Mouse (Mus musculus) mouse trophoblast stem cell (cell line): ENCODE measurements around the gene Ccdc127.

Source experiments
- in situ Hi-C, 2 experiments: fragments of 300-500 bp; cut with MseI, MboI; formaldehyde crosslinking; loops; 2 replicates in 1 of 2; 3 replicates in 1 of 2; pipeline ENCODE4 v1.15.1; 2025

The Ccdc127 gene

DNA sequence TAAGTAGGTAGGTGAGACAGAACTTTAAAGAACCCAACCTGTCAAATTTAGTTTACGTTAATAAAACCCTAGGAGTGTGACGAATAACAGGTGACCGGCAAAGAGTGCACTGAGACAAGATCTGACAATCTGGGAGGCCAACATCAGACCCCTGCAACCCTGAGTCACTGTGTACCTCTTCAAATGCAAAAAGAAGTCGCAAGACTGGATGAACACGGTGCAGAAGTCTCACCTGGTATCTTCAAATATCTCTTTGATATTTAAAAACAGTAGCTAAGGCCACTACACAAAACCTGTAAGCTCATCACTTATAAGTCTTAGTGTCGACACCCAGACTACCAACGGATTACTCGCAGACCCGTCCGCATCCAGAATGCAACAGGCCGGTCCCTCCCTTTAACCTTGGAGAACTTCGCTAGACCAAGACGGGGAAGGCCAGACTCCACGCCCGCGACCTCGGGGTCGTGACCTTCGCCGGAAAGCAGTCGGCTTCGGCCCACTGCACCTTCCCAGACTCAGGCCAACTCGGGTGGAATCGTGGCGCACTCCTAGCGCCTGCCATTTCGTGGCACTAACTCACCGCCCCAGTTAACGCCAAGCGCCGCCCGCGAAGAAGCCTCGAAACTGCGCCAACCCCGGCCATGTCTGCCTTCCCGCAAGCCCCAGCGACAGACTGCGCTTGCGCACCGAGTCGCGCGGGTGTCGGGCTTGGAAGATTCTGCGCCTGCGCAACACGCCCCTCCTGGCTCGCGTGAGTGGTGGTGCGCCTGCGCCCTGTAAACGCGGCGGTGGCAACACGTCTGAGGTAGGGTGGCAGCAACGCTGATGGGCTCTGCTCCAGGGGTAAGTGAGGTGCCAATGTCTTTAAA, at the start of gene Ccdc127, which contains the start of gene Sdha:
Ccdc127 (plus strand) TSS at position 744 of the 869 bp plus-strand sequence.
Sdha (minus strand) TSS at position 715 of the 869 bp plus-strand sequence.
- in situ Hi-C loops: no loop called here

- in situ Hi-C loops: no loop called here
Measured at GRCm38 (mm10) chr13:74300925-74301606, 49.0 kb upstream of the Ccdc127 start.

GRCm38 (mm10) chr13:74301607-74301984, 48.5 kb upstream of the Ccdc127 start:
- in situ Hi-C loops: no loop called here

DNA sequence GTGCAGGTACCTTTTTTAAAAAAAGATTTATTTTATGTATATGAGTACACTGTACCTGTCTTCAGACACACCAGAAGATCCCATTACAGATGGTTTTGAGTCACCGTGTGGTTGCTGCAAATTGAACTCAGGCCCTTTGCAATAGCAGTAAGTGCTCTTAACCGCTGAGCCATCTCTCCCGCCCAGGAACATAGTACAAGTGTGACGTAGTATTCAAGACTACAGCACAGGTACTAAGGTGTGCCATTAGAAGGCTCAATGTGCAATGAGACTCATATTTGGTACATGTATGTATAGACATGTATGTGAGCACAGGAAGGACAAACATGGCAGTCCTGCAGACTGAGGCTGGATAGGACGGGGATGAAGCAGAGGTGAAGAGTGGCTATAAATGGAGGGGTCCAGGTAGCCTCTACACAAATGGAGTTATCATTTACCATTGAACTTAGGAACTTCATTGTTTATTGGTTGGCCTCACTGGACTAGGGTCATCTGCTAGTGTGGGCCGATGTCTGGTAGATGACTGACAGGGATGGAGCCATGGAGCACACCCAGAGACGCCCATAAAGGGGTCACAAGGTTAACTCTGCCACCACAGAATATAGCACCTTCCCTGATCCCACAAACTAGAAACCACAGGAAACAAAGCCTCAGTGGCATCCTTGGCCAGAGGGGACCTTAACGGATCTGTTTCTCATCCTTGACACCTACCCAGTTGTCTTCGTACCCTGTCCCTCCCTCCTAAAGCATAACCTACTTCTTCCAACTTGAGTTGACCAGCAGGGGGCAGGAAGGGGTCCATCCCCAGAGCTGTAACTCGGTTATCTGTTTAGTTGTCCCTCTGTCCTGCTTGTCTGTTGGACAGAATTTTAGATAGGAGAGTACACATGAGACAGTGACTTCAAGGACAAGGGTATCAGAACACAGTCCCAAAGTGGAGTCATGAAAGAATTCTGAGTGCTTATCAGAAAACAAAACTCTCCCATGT, 47.8 kb upstream of the Ccdc127 start:
- in situ Hi-C loops: no loop called here

GRCm38 (mm10) chr13:74305380-74305779, 44.7 kb upstream of the Ccdc127 start:
- in situ Hi-C loops: no loop called here

DNA sequence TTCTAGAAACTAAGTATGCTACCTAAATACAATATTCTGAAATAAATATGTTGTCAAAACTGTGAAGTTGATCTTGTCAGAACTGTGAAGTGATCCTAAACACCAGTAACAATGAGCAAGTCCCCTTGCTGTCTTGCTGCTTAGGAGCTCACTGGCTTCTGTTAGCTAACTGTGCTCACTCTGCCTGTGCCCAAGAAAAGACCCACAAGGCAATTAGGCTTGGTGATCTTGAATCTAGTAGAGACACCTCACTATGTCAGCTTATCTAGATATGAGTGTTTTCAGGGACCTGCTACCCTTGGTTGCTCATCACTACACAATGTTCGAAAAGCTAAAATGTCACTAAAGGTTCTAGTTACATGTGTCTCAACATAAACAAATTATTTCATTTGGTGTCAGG, 44.3 kb upstream of the Ccdc127 start:
- in situ Hi-C loops: no loop called here

DNA sequence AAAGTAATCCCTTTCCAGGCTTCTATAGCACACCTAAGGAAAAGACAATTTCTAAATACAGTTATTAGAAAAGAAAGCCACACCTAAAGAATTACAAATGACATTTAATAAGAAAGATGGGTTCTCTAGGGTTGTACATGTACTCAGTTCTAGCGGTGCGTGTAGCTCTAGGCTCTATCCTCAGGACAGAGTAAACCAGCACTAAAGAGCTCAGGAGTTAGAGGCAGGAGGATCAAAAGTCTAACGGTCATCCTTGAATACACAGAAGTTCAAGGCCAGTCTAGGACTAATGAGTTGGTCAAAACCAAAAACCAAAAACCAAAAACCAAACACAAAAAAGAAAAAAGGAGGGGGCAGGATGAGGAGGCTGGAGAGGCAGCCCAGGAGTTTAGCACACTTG, 35.5 kb upstream of the Ccdc127 start:
- in situ Hi-C loops: no loop called here

- in situ Hi-C loops: no loop called here
Measured at GRCm38 (mm10) chr13:74316386-74316785, 33.7 kb upstream of the Ccdc127 start.

DNA sequence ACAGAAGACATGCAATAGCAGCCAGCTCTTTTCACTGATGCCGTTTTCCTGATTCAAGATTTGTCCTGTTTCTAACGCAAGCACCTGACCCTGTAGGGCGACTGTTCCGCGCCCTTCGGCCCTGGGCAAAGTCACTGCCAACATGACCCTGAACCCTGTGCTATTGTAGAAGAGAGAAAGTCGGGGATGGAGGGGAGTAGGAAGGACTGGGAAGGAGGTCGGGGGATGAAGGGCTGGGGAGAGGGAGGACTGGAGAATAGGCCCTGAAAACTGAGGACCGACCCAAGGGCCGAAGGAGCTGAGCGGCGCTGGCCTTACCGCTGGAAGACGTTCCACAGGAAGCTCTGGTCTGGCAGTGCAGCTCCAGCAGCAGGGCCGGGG, 33.3 kb upstream of the Ccdc127 start:
- in situ Hi-C loops: no loop called here

DNA sequence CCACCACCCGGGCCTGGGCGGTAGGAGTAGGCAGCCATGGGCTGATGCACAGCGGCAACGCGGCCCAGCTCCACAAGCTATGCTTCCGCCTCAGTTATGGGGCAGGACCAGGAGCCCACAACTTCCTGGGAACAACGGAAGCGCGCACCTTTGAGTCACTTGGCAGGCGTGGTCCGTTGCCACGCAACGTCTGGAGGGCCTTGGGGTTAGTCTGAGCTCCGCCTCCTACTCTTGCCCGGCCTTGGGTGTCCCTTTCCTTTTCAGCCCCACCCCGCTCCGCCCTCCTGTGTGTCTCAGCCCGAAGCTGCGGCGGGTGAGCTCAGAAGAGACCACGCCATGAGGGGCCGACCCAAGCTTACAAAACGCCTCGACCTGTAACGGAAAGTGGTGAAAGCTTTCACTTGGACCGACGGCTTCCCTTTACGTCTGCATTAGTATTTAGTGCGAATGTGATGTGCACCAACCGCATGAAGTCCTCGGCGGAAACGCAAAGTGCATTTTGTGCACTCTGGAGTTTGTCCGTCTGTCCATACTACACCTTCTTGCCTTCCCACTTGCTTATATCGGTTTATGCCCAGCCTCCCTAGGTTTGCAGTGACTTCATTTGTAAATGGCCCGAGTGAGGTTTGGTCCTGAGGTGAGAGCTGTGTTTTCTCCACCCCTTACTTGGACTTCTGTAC, 32.8 kb upstream of the Ccdc127 start, which contains the start of gene Pdcd6:
Pdcd6 (minus strand) TSS at position 411 of the 680 bp plus-strand sequence.
- in situ Hi-C loops: no loop called here

GRCm38 (mm10) chr13:74329321-74329720, 20.8 kb upstream of the Ccdc127 start:
- in situ Hi-C loops: no loop called here

GRCm38 (mm10) chr13:74341036-74341435, 9.1 kb upstream of the Ccdc127 start:
- in situ Hi-C loops: no loop called here

GRCm38 (mm10) chr13:74350435-74350906, 362 bp downstream of the Ccdc127 start:
- in situ Hi-C loops: no loop called here

GRCm38 (mm10) chr13:74356491-74356890, 6.4 kb downstream of the Ccdc127 start:
- in situ Hi-C loops: no loop called here

DNA sequence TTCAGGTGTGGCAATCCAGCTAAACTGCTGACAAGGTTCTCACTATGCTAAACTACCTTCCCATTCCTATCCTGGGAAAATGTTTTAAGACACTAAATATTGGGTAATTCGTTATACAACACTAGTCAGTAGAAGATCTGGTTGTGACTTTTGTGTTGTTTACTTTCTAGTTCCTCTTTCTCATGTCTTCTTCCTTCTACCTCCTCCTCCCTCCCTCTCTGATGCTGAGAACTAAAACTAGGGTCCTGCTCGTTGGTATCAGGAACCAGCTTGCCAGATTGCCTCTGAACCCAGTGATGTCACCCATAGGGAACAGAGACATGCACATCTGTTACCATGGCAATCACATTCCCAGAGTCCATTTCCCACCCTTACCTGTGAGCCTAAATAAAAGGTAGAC, 12.1 kb downstream of the Ccdc127 start:
- in situ Hi-C loops: no loop called here

DNA sequence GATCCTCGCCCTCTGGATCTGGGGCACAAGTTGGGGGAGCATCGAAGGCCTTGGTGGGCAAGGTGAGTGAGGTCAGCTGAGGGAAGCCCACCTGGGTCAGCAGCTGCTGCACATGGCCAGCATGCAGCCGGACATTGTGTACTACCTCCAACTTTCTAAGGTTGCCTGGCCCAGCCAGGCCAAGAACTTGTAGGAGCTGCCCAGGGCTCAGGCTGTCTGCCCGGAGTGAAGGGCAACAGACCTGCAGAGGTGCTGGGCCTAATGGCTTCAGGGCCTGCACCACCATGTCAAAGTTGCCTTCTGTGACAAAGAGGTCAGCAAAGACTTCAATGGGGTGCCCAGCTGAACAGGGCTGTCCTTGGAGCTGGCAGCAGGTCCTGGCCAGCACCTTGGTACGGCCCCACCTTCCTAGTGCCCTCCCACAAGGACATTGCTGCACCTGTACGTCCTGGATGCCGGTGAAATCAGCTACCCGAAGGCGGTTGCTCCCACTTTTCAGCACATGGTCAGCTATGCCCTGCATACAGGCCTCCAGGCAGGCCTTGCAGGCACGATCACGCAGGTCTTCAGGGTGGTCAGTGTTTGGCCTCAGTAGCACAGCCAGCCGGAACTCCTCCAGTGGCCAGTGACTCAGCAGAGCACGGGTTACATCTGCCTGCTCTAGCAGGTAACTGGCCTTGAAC, 13.2 kb downstream of the Ccdc127 start:
- in situ Hi-C loops: no loop called here

GRCm38 (mm10) chr13:74363859-74364235, 13.7 kb downstream of the Ccdc127 start, which contains the start of gene Lrrc14b:
Gene Lrrc14b (minus strand): TSS chr13:74364005.
- in situ Hi-C loops: no loop called here

DNA sequence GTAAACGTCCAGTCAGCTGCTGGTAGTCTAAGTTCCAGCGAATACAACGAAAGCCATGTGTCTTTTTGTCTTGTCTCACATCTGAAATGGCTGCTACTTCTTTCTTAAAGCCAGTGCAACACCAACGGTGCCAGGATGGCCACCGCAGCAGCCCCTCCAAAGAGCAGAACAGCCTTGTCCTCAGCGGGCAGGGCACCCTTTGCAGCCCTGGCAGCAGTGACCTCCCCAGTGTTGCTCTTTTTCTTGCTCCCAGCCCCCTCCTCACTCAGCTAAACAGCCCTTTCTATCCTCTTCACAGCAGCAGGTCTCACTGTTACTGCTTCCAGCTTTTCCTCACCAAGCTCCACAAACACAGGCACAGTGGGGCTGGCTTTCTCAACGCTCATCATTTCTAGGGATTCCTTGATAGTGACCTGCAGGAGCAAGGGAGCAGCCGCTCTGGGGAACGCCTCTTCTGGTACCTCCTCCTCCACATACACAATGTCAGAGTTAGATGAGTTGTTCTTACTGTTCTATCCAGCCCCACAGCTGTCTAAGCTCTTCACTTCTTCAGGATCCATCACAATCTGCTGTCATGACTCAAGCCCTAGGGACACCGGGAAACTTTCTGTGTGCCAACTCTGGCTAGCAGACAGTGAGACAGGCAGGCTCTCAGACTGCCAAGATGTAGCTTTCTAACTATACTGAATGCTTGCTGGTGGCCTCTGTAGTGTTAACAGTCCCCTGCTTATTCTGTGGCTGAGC, 31.6 kb downstream of the Ccdc127 start:
- in situ Hi-C loops: no loop called here

DNA sequence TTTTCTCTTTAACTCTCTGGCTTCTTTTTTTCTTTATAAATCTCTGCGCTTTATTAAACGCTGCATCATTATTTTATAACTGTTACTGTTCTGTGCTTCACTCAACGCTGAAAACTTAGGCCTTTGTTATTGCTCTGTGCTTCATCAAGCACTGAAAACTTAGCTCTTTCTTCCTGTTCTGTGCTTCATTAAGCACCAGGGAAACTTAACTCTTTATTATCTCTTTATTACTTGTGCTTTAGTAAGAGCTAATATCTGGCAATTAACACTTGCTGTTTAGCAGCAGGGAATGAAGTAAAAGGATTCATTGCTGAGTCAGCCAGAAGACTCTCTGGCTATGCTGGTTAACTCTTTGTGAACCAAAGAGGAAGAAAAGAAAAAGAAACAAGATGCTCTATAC, 32.2 kb downstream of the Ccdc127 start:
- in situ Hi-C loops: no loop called here

DNA sequence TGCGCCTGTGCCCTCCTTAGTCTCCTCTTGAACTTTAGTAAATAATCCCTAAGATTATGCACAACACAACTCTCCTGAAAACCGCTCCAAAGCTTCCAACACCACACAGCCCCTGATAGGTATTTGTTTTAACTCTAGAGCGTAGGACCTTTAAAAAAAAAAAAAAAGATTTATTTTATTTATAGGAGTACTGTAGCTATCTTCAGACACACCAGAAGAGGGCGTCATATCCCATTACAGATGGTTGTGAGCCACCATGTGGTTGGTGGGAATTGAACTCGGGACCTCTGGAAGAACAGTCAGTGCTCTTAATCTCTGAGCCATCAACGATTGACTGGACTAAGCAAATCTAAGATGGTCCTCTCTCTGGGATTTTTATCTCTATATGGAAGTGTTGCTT, 39.6 kb downstream of the Ccdc127 start:
- in situ Hi-C loops: no loop called here
